Mouse (Mus musculus): Measurements from ENCODE around the gene Pax9.

Gene Pax9

GRCm38 (mm10) chr12:56691427-56692079 is at the start of gene Pax9:
Pax9 (plus strand) TSS chr12:56691767.
- no peak for DNase-seq (ENCODE audit: low read depth, low spot score)

DNA sequence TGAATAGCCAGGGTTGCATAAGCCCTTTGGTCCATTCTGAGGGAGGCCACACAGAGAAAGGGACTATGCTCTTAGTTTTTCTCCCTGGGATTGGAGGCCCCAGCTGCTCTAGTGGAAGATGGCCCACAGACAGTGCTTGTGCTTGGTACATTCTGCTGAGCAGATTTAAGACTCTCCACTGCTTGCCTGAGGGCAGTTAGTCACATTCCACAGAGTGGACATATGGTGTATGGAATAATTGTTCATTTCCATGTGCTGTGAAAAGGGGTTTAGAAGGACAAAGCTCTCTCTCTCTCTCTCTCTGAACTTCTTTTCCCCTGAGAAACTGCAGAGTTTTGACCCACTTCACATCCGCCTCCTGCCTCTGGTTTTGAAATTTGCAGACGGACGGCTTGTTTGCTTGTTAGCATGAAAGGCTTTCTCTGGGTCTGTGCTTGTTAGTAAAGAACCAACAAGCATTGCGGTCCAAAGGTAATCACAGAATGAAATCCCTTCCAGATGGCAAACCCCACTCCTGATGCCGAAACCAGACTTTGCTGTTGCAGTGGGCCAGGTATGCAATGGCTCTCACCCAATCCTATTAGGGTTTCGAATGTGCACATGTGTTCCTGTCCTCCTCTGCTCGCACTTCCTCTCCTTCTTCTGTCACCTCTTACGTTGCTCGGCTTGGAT is 22.0 kb upstream of the Pax9 start:
- no peak for DNase-seq (ENCODE audit: low read depth, low spot score)

- DNase-seq (ENCODE audit: low read depth, low spot score): no peak
Measured at GRCm38 (mm10) chr12:56670795-56671194, 20.8 kb upstream of the Pax9 start.

DNA sequence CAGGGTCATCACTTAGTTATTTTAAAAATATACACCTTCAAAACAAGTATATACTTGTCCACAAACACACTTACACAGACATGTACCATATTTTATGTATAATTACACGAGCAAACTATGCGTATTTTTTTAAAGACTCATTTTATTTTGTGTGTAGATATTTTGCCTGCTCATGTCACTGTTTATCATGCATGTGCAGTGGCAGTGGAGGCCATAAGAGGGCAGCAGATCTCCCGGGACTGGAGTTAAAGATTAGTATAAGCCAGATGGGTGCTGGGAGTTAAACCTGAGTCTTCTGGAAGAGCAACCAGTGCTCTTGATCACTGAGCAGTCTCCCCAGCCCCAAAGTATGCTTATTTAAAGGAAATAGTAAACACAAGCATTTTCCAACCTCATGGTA is 16.8 kb upstream of the Pax9 start:
- no peak for DNase-seq (ENCODE audit: low read depth, low spot score)

DNA sequence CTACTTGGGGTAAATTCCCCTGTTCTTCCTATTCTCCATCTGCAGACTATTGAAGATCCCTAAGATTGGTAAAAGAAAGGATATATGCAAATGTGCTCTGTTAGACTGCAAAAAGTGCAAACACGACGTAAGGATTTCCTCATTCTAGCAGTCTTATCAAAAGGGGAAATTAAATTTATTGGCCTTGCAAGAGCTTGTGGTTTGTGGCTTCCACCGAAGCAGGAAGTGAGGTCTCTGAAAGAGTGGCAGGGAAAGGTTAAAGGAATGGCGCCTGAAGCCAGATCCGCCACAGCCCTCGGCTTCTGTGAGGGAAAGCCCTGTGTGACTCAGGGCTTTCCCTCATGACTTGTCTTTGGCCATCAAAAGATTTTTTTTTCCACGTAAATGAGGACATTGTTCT is 13.9 kb upstream of the Pax9 start:
- no peak for DNase-seq (ENCODE audit: low read depth, low spot score)

- DNase-seq (ENCODE audit: low read depth, low spot score): no peak
Measured at GRCm38 (mm10) chr12:56681096-56681811, 10.3 kb upstream of the Pax9 start.

GRCm38 (mm10) chr12:56687640-56688481 is 3.7 kb upstream of the Pax9 start:
- DNase-seq (ENCODE audit: low read depth, low spot score): no peak

DNA sequence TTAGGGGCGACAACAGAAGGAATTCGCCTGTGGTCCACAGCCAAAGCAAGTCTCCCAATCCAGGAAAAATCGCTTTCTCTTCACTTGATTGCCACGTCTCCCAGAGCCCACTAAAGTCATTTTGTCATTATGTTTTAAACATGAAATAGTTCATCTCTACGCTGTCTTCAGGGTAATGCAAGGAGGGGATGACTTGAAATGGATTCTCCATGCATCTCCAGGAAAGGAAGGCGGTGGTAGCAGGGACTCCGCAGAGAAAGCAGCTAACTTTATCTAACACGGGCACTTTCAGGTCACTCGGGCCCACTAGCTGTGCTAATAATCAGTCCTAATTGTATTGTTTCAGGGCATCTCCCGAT is 3.1 kb upstream of the Pax9 start:
- DNase-seq (ENCODE audit: low read depth, low spot score): no peak

DNA sequence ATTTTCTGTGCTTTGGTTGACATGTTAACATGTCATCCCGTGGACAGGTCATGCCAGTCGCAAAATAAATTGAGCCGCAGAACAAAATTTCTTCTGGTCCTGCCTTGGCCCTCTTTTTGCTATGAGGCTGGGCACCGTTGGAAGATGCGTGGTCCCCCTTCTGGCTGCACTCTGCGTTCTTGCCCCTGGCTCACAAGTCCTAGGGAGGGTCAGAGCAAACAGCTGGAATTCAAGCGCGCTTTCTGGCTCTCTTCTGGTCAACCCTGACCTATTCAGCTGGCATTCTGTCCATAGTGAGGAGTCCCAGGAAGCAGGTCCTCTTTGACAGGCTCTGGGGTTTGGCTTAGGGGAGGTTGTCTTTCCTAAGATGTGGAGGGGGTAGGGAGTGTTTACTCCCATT is 2.6 kb upstream of the Pax9 start:
- no peak for DNase-seq (ENCODE audit: low read depth, low spot score)

GRCm38 (mm10) chr12:56689331-56689730 is 2.2 kb upstream of the Pax9 start:
- DNase-seq (ENCODE audit: low read depth, low spot score): no peak

GRCm38 (mm10) chr12:56689736-56690135 is 1.8 kb upstream of the Pax9 start:
- no peak for DNase-seq (ENCODE audit: low read depth, low spot score)

- no peak for DNase-seq (ENCODE audit: low read depth, low spot score)
Measured at GRCm38 (mm10) chr12:56690366-56690765, 1.2 kb upstream of the Pax9 start.

DNA sequence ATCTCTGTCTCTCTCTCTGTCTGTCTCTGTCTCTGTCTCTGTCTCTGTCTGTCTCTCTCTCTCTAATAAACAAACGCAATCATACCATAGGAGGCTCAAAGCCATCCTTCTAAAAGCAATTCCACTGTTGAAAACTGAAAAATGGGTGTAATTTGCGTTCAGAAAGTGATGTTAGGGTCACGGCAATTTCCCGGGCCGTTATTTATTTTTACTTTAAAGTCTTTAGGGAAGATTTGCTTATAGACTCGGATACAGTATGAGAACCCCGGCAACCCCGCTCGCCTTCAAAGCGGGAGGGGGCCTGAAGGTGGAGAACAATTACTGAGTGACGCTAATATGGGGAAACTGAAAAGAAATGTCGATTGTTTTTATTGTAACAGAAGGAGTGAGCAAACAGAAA is 566 bp upstream of the Pax9 start:
- DNase-seq (ENCODE audit: low read depth, low spot score): no peak

- DNase-seq (ENCODE audit: low read depth, low spot score): no peak
Measured at GRCm38 (mm10) chr12:56692536-56692935, 969 bp downstream of the Pax9 start.

- DNase-seq (ENCODE audit: low read depth, low spot score): no peak
Measured at GRCm38 (mm10) chr12:56693411-56694098, 2.0 kb downstream of the Pax9 start.

GRCm38 (mm10) chr12:56694361-56694760 is 2.8 kb downstream of the Pax9 start:
- no peak for DNase-seq (ENCODE audit: low read depth, low spot score)

- DNase-seq (ENCODE audit: low read depth, low spot score): no peak
Measured at GRCm38 (mm10) chr12:56694936-56695335, 3.4 kb downstream of the Pax9 start.

GRCm38 (mm10) chr12:56695358-56696173 is 4.0 kb downstream of the Pax9 start:
- no peak for DNase-seq (ENCODE audit: low read depth, low spot score)

GRCm38 (mm10) chr12:56696174-56697010 is 4.8 kb downstream of the Pax9 start:
- DNase-seq (ENCODE audit: low read depth, low spot score): no peak
